Mouse (Mus musculus): Measurements from ENCODE around the gene Smarcal1.

Smarcal1 gene

DNA sequence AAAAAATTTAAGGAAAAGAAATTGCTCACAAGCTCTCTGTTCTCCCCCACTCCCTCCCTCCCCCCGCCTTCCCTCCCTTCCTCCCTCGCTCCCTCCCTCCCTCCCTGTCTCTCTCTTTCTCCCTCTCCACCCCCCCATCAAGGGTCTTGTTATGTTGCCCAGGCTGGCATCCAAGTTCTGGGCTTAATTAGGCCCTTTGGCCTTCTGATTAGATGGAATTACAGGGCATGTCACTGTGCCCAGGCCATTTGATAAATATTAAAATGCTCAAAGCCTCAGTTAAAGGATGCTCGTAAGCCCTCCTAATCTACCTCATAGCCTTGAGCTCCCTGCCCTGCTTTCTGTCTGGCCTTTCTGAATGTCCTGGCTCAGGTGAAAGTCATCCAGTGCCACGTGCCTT is 7.6 kb downstream of the Smarcal1 start:
- no peak for DNase-seq (ENCODE audit: low spot score)

DNA sequence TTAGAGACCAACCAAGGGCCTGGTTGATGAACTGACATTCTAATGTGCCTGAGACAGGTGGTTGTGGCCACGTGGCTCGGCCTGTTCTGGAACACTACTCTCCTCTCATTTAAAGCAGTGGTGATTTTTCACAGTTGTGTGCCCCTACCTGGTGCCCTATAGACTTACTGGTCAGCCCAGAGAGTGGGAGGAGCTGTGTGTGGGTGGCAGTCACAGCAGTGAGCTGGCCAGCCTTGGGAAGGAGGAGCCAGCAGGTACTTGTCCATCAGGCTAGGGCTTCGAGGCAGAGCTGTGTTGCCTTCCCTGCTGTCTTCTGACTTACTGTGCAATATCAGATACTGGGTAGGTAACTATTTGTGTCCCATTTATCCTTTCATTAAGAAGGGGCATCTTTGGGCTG is 9.3 kb downstream of the Smarcal1 start:
- no peak for DNase-seq (ENCODE audit: low spot score)

DNA sequence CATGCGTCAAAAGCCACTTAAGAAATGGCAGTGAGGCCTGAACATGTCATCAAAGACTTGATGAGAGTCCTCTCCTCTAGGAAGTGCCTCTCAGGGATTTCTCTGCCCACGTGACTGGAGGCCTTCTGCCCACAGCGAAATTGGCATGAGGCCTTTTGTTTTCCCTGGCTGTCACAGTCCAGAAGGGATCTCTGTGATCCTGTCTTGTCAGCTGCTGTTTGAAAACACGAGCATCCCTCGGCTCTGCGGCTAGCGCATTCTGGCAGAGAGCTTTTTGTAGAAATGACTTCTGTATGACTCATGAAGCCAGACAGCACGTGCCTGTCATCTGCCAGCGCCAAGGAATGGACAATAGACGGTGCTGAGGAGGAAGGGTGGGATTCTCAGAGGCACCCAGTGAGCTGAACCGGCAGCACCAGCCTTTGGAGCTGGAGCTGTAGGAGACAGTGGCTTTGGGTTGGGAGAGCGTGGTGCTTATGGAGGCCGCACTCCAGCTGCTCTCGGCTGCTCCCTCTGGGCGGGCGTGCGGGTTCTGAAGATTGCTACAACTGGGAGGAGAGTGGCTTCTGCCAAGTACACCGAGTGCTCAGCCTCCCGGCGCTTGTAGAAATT is 10.4 kb downstream of the Smarcal1 start:
- peak; percentile 59 for DNase-seq (ENCODE audit: low spot score)

DNA sequence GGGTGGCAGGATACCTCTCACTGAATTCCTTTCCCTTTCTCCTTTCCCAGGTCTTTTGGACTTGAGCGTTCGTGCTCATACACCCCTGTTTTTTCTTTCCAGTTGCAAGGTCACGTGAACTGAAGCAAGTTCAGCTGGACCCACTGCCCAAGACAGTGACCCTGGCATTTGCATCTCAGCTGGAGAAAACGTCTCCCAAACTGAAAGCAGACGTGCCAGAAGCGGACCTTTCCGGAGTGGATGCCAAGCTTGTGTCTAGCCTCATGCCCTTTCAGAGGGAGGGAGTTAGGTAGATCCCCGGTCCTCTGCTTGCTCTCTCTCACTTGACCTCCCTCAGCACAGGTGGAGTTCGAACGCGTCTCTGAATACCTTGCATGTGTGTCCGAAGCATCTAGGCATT is 12.6 kb downstream of the Smarcal1 start:
- no peak for DNase-seq (ENCODE audit: low spot score)

DNA sequence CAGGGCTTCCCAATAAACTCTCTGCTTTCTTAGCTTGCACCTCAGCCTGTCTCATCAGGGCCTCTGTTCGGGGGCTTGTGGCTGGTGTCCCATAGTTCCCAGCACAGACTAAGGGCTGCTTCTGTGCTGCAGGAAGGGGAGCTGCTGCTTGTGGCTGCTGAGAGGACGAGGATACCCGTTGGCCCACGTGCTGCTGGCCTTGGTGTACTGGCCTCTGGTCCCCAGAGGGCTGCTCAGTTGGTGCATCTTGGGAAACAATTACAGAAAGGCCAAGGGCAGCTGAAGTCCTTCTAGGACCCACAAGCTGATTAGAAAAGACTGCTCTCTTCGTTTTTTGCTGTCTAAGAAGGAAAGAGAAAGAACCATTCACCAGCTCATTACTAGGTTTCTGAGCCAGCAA is 13.2 kb downstream of the Smarcal1 start:
- no peak for DNase-seq (ENCODE audit: low spot score)

DNA sequence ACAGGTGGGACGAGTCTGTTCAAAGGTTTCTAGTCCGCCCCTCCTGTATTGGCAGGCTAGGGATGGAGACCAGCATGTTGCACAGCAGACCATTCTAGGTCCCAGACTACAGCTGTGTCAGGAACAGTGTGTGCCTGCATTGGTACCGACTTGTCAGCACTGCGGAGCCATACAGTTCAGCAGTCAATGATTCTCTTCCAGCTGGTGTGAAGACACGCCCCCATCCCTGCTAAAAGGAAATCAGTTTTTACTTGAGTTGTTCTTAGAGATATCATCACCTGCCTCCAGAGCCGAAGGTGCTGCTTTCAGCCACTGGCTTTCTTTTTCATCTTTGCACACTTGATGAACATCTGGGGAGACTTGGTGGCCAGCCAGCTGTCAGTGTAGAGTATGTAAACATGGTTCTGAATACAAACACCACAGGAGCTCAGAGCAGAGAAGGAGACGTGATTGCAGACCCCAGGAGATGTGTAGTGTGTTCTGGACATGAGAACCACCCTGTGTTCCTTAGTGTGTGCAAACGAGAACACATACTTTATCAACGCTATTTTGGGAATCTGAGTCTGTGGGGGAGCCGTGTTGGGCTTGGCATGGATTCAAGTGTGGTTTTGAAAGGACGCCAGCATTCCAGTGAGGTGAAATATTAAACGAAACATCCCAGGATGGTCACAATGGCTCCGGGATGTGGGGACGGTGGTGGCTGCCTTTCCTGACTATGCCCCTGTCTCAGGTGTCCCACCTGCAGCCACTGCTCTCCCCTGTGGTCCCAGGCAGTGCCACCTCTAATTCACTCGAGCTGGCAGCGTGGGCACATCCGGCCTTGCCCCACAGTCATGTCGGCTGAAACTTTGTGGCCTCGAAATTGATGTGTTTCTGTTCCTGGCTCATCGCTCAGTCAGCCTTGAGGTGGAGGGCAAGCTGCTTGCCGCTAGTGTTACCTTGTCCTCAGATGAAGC is 16.4 kb downstream of the Smarcal1 start:
- no peak for DNase-seq (ENCODE audit: low spot score)

DNA sequence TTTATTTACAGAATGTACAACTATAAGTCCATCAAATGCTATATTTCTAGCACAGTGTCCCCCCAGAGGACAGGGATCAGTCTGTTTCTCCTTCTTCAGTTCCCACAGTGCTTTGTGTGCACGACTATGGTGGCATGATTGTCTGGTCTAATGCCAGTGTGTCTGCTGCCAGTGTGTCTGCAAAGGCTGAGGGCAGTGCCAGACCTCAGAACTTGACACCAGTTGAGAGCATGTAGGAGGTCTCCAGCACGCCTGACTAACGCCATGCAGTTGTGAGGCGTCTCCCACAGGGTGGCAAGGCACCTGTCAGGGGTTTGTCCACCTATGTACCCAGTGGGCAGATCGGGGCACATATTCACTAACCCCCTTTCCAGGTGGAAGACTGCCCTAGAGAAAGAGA is 17.7 kb downstream of the Smarcal1 start:
- no peak for DNase-seq (ENCODE audit: low spot score)

DNA sequence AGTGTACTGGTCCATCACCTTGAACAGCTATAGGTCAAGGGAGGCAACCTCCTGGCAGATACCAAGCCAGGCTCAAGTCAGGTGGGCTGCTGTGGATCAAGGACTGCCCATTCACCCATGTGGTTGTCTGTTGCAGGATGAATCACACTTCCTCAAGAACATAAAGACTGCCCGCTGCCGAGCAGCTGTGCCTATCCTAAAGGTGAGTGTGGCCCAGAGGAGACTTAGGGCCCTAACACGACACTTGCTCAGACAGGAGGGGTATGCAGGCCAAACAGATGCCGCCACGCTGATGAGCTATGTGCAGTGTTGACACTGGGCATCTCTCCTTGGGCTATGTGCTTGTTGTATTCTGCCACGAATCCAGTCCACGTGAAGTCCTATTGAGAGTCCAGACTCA is 18.2 kb downstream of the Smarcal1 start:
- DNase-seq (ENCODE audit: low spot score), result no peak

DNA sequence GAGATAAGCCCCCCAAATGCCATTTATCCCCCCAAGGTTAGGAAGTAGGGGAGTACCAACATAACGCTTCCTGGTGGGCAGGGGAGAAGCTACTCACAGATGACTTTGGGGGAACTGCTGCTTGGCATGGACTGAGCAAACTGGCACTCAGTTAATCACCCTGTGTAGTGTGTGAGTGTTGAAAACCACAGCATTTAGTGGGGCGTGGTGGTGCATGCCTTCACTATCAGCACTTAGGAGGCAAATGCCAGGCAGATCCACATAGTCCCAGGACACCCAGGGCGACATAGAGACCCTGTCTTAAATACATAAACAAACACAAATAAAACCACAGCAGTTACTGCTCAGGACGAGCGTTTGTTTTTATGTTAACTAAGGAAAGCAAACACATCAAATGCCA is 19.1 kb downstream of the Smarcal1 start:
- no peak for DNase-seq (ENCODE audit: low spot score)

DNA sequence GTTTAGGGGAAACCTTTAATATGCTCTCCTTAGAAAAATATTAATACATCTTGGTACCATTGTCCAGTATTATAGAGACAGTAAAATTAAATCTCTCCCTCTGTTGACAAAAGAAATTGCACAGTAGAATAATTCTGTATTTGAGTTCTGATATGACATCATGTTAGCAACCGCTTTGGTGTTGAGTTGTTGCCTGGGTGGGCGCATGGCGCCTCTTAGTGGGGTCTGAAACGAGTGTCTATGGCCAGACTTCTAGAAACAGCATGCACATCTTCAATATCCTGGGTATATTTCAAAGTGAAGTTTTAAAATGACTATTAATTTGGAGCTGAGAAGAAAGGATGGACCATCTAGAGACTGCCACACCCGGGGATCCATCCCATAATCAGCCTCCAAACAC is 19.8 kb downstream of the Smarcal1 start:
- no peak for DNase-seq (ENCODE audit: low spot score)

DNA sequence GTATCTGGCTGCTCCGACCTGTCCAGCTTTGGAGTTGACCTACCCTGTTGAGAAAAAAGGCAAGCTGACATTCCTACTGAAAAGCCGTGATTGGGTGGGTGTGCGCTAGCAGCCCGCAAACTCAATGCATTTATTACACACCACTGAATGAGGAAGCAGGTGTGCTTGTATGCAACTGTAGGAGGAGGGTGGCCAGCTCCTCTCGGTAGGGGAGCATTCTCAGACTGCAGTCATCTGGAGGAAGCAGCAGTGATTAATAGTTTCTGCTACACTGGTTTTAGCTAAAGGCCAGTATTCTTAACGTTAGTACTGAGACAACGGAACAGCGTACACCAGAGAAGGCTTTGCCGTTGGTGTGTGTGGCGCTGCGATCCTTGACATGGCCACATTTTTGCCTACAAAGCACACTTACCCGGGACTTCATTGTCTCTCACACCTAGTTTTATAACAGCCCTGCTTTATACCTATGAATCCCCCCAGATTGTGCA is 23.2 kb downstream of the Smarcal1 start:
- DNase-seq (ENCODE audit: low spot score), result no peak

DNA sequence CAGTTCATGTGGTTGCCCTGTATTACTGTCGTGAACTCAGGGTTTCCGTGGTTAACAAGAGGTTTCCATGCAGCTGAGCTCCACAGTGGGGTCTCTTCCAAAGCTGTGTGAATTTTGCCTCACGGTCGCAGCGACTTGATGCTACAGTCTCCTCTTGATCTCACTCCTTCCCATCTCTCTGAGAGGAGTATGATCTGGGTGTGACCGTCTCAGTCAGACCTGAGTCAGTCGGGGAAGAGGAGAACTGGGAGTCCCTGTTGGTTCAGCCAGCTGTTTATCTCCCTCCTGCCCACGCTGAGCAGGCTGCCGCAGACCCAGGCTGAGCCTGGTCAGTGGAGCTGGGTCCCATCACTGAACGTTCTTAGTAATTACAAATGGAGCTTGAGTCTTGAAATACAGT is 26.1 kb downstream of the Smarcal1 start:
- DNase-seq (ENCODE audit: low spot score), result no peak

DNA sequence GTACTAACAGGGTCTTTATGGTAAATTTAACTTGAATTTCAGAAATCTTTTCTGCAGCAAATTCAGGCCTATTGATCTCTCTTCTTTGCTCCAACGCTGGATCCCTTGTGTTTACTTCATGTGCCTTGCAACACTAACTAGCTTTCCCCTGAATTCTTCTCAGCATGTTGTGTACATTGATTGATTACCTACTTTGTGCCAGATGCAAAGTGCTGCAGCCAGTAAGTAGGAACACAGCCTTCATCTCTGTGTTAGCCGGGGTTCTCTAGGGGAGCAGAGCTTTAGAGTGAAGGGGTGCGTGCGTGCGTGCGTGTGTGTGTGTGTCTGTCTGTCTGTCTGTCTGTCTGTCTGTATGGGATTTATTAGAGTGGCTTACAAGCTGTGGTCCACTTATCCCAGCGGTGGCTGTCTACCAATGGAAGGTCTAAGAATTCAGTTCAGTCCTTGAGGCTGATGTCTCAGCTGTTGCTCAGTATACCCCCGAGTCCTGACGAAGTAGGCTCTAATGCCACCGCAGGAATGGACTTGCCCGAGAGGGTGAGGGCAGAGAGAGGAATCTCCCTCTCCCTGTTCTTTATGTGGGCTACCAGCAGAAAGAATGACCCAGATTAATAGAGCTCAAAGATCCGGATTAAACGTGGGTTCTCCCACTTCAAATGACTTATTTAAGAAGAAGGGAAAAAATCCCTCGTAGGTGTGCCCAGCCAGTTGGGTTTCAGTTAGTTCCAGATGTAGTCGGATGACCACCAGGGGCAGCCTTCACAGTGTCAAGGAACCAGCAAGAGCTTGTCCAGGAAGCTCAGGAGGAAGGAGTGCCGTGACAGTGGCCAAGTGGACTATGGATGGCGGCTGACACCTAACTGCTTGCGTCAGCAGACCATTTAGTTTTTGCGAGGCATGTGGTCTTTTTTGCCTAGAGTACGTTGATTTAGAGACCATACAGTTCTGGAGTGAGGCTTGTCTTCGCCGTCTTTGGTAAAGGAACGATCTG is 27.1 kb downstream of the Smarcal1 start:
- DNase-seq (ENCODE audit: low spot score), result no peak

DNA sequence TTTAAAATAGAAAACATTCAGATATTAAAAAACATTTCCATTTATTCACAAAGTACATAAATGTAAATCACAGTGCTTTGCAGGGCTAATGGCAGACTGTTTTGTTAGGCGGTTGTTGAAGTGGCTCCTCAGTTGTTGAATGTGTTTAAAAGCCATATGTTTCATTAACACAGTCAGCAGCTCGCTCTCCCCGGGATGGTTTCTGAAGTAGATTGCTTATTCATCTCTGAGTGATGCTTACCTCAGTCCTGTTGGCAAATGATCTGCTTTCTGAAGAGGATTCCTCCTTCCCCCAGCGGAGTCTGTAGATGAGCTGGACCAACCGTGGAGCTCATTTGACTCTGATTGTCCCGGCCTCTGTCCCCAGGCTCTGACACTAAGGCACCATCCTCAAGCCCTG is 29.1 kb downstream of the Smarcal1 start:
- DNase-seq (ENCODE audit: low spot score), result no peak

DNA sequence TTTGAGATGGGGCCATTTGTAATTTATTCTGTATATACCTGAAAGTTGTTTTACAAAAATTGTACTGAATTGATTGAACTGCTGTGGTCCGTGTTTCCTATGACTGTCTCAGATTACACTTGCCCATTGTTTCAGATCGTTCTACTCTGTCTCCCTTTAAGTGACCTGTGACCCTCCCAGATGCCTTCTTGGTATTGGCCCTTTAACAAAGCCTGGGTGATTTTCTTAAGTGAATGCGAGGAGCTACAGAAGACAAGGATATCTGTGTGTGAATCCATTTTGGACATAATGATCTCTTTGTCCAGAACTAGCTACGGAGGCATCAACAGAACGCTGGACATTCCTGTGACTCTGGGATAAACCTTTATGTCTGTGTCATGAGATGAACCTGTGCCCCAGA is 52.2 kb downstream of the Smarcal1 start:
- DNase-seq (ENCODE audit: low spot score), result no peak

DNA sequence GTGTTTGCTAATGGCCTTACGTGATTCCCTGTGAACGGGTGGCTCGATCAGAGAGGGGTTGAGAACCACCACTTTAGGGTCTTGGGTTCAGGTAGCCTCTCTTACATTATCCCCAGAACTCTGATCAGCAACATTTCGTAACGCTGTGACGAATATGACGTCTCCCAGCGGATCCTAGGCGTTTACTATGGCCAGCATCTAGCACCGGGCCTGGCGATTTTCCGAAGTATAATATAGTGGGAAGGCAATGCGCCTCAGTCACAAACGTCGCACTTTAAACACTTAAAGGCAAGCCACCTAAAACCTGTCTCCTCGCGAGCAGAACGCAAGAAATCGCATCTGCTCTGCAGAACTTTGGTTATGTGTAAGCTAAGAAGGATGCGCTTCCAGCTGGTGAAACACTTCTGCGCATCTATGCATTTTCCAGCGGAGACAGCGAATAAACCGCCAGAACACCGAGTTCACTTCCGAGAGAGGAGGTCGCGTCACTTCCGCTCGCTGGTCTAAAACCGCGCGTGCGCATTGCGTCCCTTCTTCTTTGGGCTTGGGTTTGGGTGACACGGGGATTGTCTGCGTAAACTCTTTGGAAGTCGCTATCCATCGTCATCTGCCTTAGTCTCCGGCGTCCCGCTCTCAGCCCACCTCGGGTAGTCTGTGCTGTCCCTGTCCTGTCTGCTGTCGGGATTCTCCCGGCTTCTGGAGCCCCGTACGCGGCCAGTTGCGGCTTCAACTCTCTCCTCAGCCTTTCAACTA is 57.8 kb downstream of the Smarcal1 start:
- peak; percentile 17 for DNase-seq (ENCODE audit: low spot score)

DNA sequence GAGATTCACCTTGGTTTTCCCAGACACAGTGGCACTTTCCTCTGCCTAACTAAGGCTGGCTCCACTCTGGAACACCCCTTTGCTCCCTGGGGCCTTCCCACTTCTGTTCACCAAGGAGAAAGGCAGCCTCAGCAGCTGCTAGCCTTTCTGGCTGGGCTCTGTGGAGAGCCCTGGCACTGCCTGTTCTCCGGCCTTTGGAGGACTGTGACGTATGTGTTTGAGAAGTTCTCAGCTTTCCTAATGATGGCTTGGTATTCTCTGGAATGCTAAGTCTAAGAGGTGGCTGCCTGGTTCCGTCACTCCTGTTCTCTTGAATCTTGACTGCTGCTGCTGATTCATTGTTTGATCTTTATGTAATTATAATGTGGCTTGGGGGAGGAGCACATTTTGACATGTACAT is 90.0 kb downstream of the Smarcal1 start:
- DNase-seq (ENCODE audit: low spot score), result no peak
